Mouse (Mus musculus): ENCODE results near the gene Col4a5. TPM values are rescaled to one million over a fixed set of nuclear protein-coding genes. Genes with fewer than 3 reads are reported as not detected.

The Col4a5 gene
- polyA plus RNA-seq (2012; ENCODE audit: insufficient read depth, insufficient read length, missing spikeins), result 1.5 and 3.2 TPM in 2 replicates

- Histone ChIP-seq H3K4me1 (ENCODE audit: control insufficient read depth, insufficient read depth, insufficient read length, low read length) (no peaks in the 10 kb centered on the region), H3K4me3 (ENCODE audit: insufficient read depth, low read depth, low read length) (peak within 1 kb of the TSS; percentile 68), H3K27ac (replicated peaks; ENCODE audit: low read depth, low read length) (no peak within 1 kb of the TSS)
These were observed at the start of gene Col4a5 for GRCm38 (mm10) chrX:141475110-141475509. Gene Col4a5 (plus strand): TSS chrX:141475385.

DNA sequence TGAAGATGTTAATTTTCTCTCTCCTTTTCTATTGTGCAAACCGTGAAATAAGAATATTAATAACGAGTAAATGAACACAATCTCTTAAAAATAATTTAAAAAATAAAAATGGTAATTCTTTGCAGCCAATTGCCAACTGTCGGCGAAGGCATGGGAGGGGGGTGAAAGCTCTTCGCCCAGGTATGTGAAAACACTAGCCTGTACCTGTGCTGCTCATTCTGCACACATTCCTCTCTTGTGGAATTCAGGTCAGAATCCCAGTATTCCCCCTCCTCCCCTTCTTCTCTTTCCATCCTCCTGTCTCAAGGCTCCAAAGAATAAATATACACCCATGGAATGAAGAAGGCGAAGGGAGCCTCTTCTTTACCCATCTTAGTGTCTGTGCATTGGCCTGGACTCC lies 38.4 kb upstream of the Col4a5 start:
- Histone ChIP-seq H3K4me3 (ENCODE audit: insufficient read depth, low read depth, low read length) (no peak overlapping the region), H3K4me1 (ENCODE audit: control insufficient read depth, insufficient read depth, insufficient read length, low read length) (no peaks in the 10 kb centered on the region), H3K27ac (replicated peaks; ENCODE audit: low read depth, low read length) (no peak overlapping the region)

DNA sequence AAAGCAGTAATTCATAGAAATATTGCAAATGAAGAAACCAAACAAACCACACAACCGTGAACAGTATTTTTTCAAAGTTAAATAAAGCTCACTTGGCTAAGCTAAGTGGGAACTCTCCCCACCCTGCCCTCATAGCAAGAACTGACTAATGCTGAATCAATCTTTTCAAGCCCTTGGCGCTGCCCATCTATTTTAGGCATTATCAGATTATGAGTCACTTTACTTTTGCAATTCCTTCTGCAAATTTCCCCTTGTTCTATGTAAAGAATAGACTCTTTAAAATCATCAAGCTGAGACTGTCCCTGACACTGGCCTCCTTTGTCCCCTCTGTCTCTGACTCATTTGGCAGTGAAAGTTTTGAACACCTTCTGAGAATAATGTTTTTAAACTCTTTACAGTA lies 35.8 kb upstream of the Col4a5 start:
- no peak overlapping the region for H3K4me3 ChIP-seq (ENCODE audit: insufficient read depth, low read depth, low read length)
- H3K4me1 ChIP-seq (ENCODE audit: control insufficient read depth, insufficient read depth, insufficient read length, low read length), result no peaks in the 10 kb centered on the region
- no peak overlapping the region for H3K27ac ChIP-seq (replicated peaks; ENCODE audit: low read depth, low read length)

DNA sequence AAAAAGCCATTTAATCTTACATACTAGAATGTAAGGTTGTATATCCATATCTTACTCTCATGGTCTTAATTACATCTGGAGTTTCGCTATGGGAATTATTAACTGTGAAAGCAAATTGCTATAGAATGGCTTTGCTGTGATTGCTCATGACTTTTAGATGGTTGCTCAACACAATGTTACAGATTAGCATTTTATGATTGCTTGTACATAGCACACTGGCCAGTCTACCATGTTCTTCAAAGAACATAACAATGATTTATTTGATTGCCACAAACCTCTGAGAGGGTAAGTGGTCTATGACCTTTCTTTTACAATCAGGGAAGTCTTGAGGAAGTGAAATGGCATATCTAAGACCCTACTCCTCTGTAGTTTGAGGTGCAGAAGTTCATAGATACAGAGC lies 27.2 kb upstream of the Col4a5 start:
- Histone ChIP-seq H3K4me3 (ENCODE audit: insufficient read depth, low read depth, low read length) (no peak overlapping the region), H3K27ac (replicated peaks; ENCODE audit: low read depth, low read length) (no peak overlapping the region), H3K4me1 (ENCODE audit: control insufficient read depth, insufficient read depth, insufficient read length, low read length) (no peaks in the 10 kb centered on the region)

- no peaks in the 10 kb centered on the region for H3K4me1 ChIP-seq (ENCODE audit: control insufficient read depth, insufficient read depth, insufficient read length, low read length)
- H3K27ac ChIP-seq (replicated peaks; ENCODE audit: low read depth, low read length), result no peak within 1 kb of the TSS
- no peak within 1 kb of the TSS; the same call in 1 of the 2 replicates for H3K4me3 ChIP-seq (ENCODE audit: insufficient read depth, low read depth, low read length)
These were observed 1.5 kb upstream of the Col4a5 start, which contains the start of gene Col4a6 for GRCm38 (mm10) chrX:141473470-141474302. Gene Col4a6 (minus strand): TSS chrX:141474076.

GRCm38 (mm10) chrX:141475566-141476327 lies 562 bp downstream of the Col4a5 start:
- peak overlapping the region; percentile 68 for H3K4me3 ChIP-seq (ENCODE audit: insufficient read depth, low read depth, low read length)
- no peak overlapping the region for H3K27ac ChIP-seq (replicated peaks; ENCODE audit: low read depth, low read length)
- H3K4me1 ChIP-seq (ENCODE audit: control insufficient read depth, insufficient read depth, insufficient read length, low read length), result no peaks in the 10 kb centered on the region

GRCm38 (mm10) chrX:141494545-141494944 lies 19.4 kb downstream of the Col4a5 start:
- no peak overlapping the region for H3K4me3 ChIP-seq (ENCODE audit: insufficient read depth, low read depth, low read length)
- no peaks in the 10 kb centered on the region for H3K4me1 ChIP-seq (ENCODE audit: control insufficient read depth, insufficient read depth, insufficient read length, low read length)
- no peak overlapping the region for H3K27ac ChIP-seq (replicated peaks; ENCODE audit: low read depth, low read length)

- H3K4me3 ChIP-seq (ENCODE audit: insufficient read depth, low read depth, low read length), result no peak overlapping the region
These were observed 27.9 kb downstream of the Col4a5 start for GRCm38 (mm10) chrX:141503125-141503524.

GRCm38 (mm10) chrX:141533447-141533846 lies 58.3 kb downstream of the Col4a5 start:
- no peaks in the 10 kb centered on the region for H3K4me1 ChIP-seq (ENCODE audit: control insufficient read depth, insufficient read depth, insufficient read length, low read length)
- H3K4me3 ChIP-seq (ENCODE audit: insufficient read depth, low read depth, low read length), result no peak overlapping the region
- H3K27ac ChIP-seq (replicated peaks; ENCODE audit: low read depth, low read length), result no peak overlapping the region

More at GRCm38 (mm10) chrX:141503125-141503524, 27.9 kb downstream of the Col4a5 start:
- no peaks in the 10 kb centered on the region for H3K4me1 ChIP-seq (ENCODE audit: control insufficient read depth, insufficient read depth, insufficient read length, low read length)
- H3K27ac ChIP-seq (replicated peaks; ENCODE audit: low read depth, low read length), result no peak overlapping the region

DNA sequence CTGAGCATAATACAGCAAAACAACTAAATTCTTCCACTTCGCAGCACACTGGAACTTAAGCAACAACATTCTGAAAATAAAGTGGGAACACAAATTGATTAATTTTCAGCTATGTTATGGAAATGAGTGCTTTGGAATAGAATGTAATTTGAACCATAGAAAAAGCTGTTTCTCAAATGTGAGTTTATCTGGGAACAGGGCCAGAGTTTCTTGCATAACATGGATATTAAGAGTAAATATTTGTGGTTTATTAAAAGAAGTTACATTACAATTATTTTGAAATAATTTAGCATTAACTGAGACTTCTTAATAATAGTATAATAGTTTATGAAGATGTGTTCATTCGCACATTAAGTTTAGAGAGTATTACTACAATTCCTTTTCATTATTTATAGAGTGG lies 72.3 kb downstream of the Col4a5 start:
- Histone ChIP-seq H3K4me3 (ENCODE audit: insufficient read depth, low read depth, low read length) (no peak overlapping the region), H3K4me1 (ENCODE audit: control insufficient read depth, insufficient read depth, insufficient read length, low read length) (no peaks in the 10 kb centered on the region)

GRCm38 (mm10) chrX:141590242-141590641 lies 115.1 kb downstream of the Col4a5 start:
- no peak overlapping the region for H3K4me3 ChIP-seq (ENCODE audit: insufficient read depth, low read depth, low read length)
- no peaks in the 10 kb centered on the region for H3K4me1 ChIP-seq (ENCODE audit: control insufficient read depth, insufficient read depth, insufficient read length, low read length)
- H3K27ac ChIP-seq (replicated peaks; ENCODE audit: low read depth, low read length), result no peak overlapping the region

More for the DNA sequence above, 72.3 kb downstream of the Col4a5 start:
- H3K27ac ChIP-seq (replicated peaks; ENCODE audit: low read depth, low read length), result no peak overlapping the region

- Histone ChIP-seq H3K4me3 (ENCODE audit: insufficient read depth, low read depth, low read length) (peak overlapping the region; percentile 30; the same call in 1 of the 2 replicates), H3K4me1 (ENCODE audit: control insufficient read depth, insufficient read depth, insufficient read length, low read length) (no peaks in the 10 kb centered on the region; the same call in 1 of the 2 replicates), H3K27ac (replicated peaks; ENCODE audit: low read depth, low read length) (no peak overlapping the region)
These were observed 246.5 kb downstream of the Col4a5 start for GRCm38 (mm10) chrX:141721725-141722124.

GRCm38 (mm10) chrX:141723936-141724335 lies 248.8 kb downstream of the Col4a5 start:
- Histone ChIP-seq H3K27ac (replicated peaks; ENCODE audit: low read depth, low read length) (no peak overlapping the region), H3K4me3 (ENCODE audit: insufficient read depth, low read depth, low read length) (no peak overlapping the region), H3K4me1 (ENCODE audit: control insufficient read depth, insufficient read depth, insufficient read length, low read length) (no peaks in the 10 kb centered on the region; the same call in 1 of the 2 replicates)

GRCm38 (mm10) chrX:141724391-141724891 lies 249.3 kb downstream of the Col4a5 start:
- H3K4me3 ChIP-seq (ENCODE audit: insufficient read depth, low read depth, low read length), result peak overlapping the region; percentile 22
- no peaks in the 10 kb centered on the region; the same call in 1 of the 2 replicates for H3K4me1 ChIP-seq (ENCODE audit: control insufficient read depth, insufficient read depth, insufficient read length, low read length)
- no peak overlapping the region for H3K27ac ChIP-seq (replicated peaks; ENCODE audit: low read depth, low read length)

Measured in brown adipose tissue, adult 24 weeks (tissue).